Mouse (Mus musculus) limb, embryonic 11.5 days (tissue): ENCODE measurements at regions not wholly inside any gene's neighbourhood (a gene's known extent, or its start where the extent isn't known, plus 50 kb on each side); places are given as distances from the start of the nearest gene placed in this dataset.
A peak's percentile ranks its signal among the peaks of the same experiment; 100 is the strongest.

Source experiments
- ATAC-seq: fragments of 200-750 bp; cut with Nextera tagmentation; 2 replicates; pipeline ENCODE4 v1.8.0; 2017; ENCODE audit warnings: low read depth; ENCODE audit not compliant: insufficient number of reproducible peaks, low FRiP score, low TSS enrichment
- DNase-seq: peaks from one replicate; pipeline ENCODE4 v3.0.0-alpha.2; 2015; ENCODE audit warnings: low spot score
- H3K27ac ChIP-seq: fragments of 300-500 bp; sonication (generic); replicated peaks from 2 replicates; pipeline ENCODE4 v1.5.1; 2014; ENCODE audit warnings: low read depth, mild to moderate bottlenecking, low read length
- H3K27me3 ChIP-seq: fragments of 300-500 bp; sonication (generic); 2 replicates; pipeline ENCODE4 v1.6.1; 2014; ENCODE audit warnings: mild to moderate bottlenecking, low read length, mixed read lengths; ENCODE audit not compliant: control insufficient read depth, insufficient read depth
- H3K36me3 ChIP-seq: fragments of 300-500 bp; sonication (generic); 2 replicates; pipeline ENCODE4 v1.6.1; 2014; ENCODE audit warnings: mild to moderate bottlenecking, low read length, moderate library complexity, mixed read lengths; ENCODE audit not compliant: control insufficient read depth, insufficient read depth
- H3K4me1 ChIP-seq: fragments of 300-500 bp; sonication (generic); 2 replicates; pipeline ENCODE4 v1.6.1; 2014; ENCODE audit warnings: low read length, mixed read lengths; ENCODE audit not compliant: control insufficient read depth, insufficient read depth
- H3K4me2 ChIP-seq: fragments of 300-500 bp; sonication (generic); 2 replicates; pipeline ENCODE4 v1.6.1; 2014; ENCODE audit warnings: low read depth, mild to moderate bottlenecking, moderate library complexity; ENCODE audit not compliant: severe bottlenecking
- H3K4me3 ChIP-seq: fragments of 300-500 bp; sonication (generic); 2 replicates; pipeline ENCODE4 v1.5.1; 2014; ENCODE audit warnings: low read depth, low read length
- H3K9ac ChIP-seq: fragments of 300-500 bp; sonication (generic); 2 replicates; pipeline ENCODE4 v1.6.1; 2014; ENCODE audit warnings: mild to moderate bottlenecking, low read length
- H3K9me3 ChIP-seq: fragments of 300-500 bp; sonication (generic); 2 replicates; pipeline ENCODE4 v1.6.1; 2016; ENCODE audit warnings: low read length; ENCODE audit not compliant: control insufficient read depth
- WGBS: fragments of 180-500 bp; shearing (Covaris S2); extraction: QIAGEN DNeasy Blood & Tissue Kit; methylation state at CpG from one replicate; pipeline ENCODE4 v1.1.7; 2014; 5-methylcytosine and 5-hydroxymethylcytosine counted together

DNA sequence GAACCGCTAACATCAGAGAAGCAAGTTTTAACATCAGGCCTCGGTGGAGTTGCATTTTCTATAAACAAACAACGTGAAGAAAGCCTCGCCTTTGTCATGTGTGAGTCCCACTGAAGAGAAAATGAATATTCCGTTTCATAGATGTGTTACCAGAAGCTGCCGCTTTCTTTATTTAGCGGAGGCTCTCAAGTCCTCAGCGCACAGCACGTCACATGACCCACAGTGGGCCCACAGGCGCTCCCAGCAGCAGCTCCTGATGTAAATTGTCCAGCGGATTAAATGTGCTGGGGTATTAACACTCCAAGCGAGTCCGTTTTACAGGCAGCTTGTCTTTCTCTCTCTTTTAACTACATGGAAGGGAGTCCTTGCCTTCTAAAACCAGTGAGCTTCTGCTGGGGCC is 304.7 kb upstream of the Spred2 start:
- no peak overlapping the region for H3K4me3 ChIP-seq
- H3K4me1 ChIP-seq = no peaks in the 10 kb centered on the region
- WGBS = 83% methylated on average over 13 of the region's 13 CpGs
- ATAC-seq (no peak), DNase-seq (no peak)
- no peak overlapping the region for H3K27ac ChIP-seq
- H3K9ac ChIP-seq = no peak overlapping the region
- H3K9me3 ChIP-seq = no peaks in the 10 kb centered on the region
- H3K27me3 ChIP-seq = no peaks in the 10 kb centered on the region
- no peaks in the 10 kb centered on the region for H3K36me3 ChIP-seq
- H3K4me2 ChIP-seq = no peak overlapping the region

DNA sequence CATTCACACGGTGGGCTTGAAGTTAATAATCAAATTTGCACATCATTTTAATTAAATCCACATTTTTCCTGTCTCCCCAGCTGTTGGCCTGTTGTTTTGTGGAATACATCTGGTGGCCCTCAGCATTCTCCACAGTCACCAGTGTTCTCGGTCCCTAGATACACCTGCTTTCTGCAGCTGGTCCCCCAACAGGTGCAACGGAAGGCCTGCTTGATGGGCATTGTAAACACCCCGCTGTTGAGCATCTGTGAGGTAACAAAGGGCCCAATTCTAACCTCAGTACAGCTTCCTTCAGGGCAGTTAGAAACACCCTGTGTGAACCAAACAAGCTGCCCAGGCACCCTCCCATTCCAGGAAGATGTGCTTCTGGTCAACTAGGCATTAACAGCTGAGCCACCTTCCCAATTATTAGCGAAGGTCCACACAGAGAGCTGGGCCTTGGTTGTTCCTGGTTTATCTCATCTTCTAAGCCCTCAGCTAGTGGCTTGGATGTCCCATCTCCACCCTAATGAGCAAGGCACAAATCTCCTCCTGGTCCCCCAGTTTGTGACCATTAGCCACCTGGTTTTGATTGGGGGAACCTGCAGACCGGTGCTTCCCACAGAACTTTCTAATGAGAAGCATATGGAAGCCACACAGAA is 293.0 kb upstream of the Spred2 start:
- Histone ChIP-seq H3K9me3 (no peaks in the 10 kb centered on the region), H3K36me3 (no peaks in the 10 kb centered on the region), H3K4me2 (no peak overlapping the region), H3K4me3 (no peak overlapping the region), H3K27ac (no peak overlapping the region), H3K27me3 (no peaks in the 10 kb centered on the region), H3K4me1 (peaks cover 5% of the 10 kb centered on the region), H3K9ac (no peak overlapping the region)
- 22% methylated on average over 6 of the region's 6 CpGs for WGBS
- DNase-seq = peak; percentile 76
- peak; percentile 70 for ATAC-seq

DNA sequence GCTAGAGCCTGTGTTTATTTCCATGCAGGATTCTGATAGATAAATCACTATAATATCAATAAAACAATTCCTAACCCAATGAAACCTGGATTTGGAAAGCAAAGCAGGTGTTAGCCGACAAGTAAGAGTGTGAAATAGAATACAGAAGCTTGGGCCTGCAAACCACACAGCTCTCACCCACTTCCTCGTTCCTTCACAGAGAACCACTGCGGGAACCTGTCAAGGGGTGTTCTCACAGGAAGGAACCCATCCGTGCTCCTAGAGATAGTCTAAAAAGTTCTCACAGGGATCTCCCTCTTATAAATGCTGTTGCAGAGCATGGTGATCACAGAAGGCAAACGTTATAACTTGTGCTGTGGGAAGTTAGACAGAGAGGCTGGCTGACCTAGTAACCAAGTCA is 291.7 kb upstream of the Spred2 start:
- 71% methylated on average over 5 of the region's 5 CpGs for WGBS
- DNase-seq = no peak
- H3K4me1 ChIP-seq = peaks cover 5% of the 10 kb centered on the region
- H3K27ac ChIP-seq = no peak overlapping the region
- H3K36me3 ChIP-seq = no peaks in the 10 kb centered on the region
- H3K4me3 ChIP-seq = no peak overlapping the region
- H3K27me3 ChIP-seq = no peaks in the 10 kb centered on the region
- no peak for ATAC-seq
- no peak overlapping the region for H3K4me2 ChIP-seq
- no peak overlapping the region for H3K9ac ChIP-seq
- H3K9me3 ChIP-seq = no peaks in the 10 kb centered on the region

DNA sequence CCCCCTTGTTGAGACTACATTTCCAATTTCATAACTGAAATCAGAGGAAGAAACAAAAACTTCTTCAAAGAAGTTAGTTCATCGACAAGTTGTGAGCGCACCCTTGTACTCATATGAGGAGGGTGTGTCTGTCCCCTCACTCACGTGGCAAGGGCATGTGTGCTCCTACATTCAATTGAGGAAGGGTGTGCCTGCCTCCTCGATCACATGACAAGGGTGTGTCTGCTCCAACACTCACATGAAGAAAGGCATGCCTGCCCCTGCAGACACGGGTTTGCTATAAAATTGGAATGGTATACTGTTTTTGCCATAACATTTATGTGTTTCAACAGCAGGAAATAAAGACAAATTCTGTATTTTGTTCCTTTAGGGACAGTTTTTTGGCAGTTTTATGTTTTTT is 290.6 kb upstream of the Spred2 start:
- WGBS = 79% methylated on average over 5 of the region's 5 CpGs
- Histone ChIP-seq H3K27me3 (no peaks in the 10 kb centered on the region), H3K4me1 (peaks cover 5% of the 10 kb centered on the region), H3K9ac (no peak overlapping the region), H3K4me3 (no peak overlapping the region), H3K4me2 (no peak overlapping the region), H3K27ac (no peak overlapping the region), H3K36me3 (no peaks in the 10 kb centered on the region), H3K9me3 (no peaks in the 10 kb centered on the region)
- no peak for ATAC-seq
- no peak for DNase-seq

DNA sequence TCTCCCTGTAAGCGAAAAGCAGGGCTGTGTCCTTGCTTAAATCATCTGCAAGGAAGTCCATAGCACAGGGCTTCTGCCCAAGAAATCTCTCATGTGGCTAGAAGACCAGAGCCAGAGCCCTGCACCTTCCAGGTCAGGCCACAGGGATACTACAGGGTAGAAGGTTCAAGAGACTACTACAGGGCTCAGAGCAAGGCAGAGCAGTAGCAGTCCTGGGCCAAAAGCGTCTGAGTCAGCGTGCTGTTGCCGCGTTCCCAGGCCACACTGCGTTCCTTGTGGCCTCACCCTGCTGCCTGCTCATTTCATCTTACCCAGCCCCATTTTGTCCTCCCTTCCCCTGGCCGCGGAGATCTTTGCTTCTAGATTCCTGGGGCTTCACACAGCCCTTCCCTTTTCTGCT is 283.0 kb upstream of the Spred2 start:
- H3K4me2 ChIP-seq = no peak overlapping the region
- no peak overlapping the region for H3K9ac ChIP-seq
- no peaks in the 10 kb centered on the region for H3K4me1 ChIP-seq
- ATAC-seq (no peak), DNase-seq (no peak)
- H3K27ac ChIP-seq = no peak overlapping the region
- no peaks in the 10 kb centered on the region for H3K27me3 ChIP-seq
- no peak overlapping the region for H3K4me3 ChIP-seq
- no peaks in the 10 kb centered on the region for H3K9me3 ChIP-seq
- no peaks in the 10 kb centered on the region for H3K36me3 ChIP-seq
- 71% methylated on average over 8 of the region's 8 CpGs for WGBS

DNA sequence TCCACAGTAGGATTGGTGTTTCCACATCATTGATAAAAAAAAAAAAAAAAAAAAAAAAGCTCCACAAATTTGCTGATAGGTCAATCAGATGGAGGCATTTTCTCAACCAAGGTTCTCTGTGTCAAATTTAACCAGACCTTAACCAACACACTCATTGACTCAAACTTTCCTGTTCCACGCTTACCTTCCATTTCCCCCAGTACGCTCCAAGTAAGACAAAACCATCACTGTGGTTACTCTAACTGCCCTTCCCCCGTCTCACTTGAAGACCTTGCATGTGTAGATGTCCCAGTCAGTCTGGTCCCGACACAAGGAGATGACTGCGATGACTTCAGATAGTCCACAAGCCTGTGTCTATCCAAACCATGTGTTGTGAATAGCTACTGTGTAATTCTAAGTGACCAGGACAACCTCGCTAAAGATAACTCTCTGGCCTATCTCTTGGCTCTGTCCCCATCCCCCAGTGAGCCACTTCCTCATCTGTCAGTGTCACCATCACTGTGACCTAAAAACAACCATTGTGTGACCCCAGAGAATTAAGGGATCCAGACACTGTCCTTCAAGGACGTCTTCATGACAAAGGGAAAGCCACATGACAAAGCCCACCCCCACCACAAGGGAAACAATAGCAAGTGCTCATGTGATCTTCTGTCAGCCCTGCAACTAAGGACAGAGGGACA is 279.9 kb upstream of the Spred2 start:
- H3K4me3 ChIP-seq = no peak overlapping the region
- DNase-seq = no peak
- no peak overlapping the region for H3K27ac ChIP-seq
- H3K4me2 ChIP-seq = no peak overlapping the region
- H3K4me1 ChIP-seq = no peaks in the 10 kb centered on the region
- 78% methylated on average over 7 of the region's 7 CpGs for WGBS
- no peak for ATAC-seq
- no peaks in the 10 kb centered on the region for H3K9me3 ChIP-seq
- no peak overlapping the region for H3K9ac ChIP-seq
- no peaks in the 10 kb centered on the region for H3K27me3 ChIP-seq
- H3K36me3 ChIP-seq = no peaks in the 10 kb centered on the region

DNA sequence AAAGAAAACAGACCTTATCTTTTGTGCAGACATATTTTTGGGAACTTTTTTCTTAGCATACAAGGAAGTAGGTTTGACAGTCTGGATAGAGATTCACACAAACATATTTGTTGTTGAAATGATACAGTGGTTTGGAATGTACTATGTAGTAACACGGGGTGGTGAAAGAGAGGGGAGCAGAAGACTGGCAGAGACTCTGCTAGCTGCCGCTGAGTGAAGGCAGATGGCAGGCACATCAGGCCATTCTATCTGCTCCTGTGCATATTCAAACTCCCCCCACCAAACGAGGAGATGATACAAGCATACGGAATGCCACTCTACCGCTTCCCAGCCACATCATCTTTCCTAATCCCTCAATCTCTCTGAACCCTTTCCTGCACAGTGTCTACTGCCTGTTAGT is 279.1 kb upstream of the Spred2 start:
- no peak for ATAC-seq
- Histone ChIP-seq H3K27ac (no peak overlapping the region), H3K9me3 (no peaks in the 10 kb centered on the region), H3K36me3 (no peaks in the 10 kb centered on the region), H3K27me3 (no peaks in the 10 kb centered on the region), H3K4me3 (no peak overlapping the region), H3K9ac (no peak overlapping the region), H3K4me1 (no peaks in the 10 kb centered on the region), H3K4me2 (no peak overlapping the region)
- 79% methylated on average over 5 of the region's 5 CpGs for WGBS
- DNase-seq = no peak

DNA sequence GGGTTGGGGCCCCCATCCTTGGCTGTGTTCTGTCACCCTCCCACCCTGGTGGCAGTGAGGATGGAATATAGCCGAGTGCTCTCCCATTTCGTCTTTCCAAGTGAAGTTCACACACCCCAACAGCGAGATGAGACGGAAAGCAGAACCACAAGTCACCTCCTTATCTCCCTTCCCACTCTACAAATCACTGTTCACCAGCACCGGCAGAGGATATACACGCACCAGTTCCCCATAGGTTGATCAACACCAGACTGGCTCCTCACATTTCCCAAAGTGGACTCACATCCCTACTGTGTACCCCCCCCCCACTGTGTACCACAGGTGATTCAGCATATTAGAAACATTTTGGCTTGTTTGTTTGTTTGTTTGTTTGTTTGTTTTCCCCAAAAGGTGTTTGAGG is 272.7 kb upstream of the Spred2 start:
- Histone ChIP-seq H3K4me3 (no peak overlapping the region), H3K27me3 (no peaks in the 10 kb centered on the region), H3K36me3 (no peaks in the 10 kb centered on the region), H3K4me1 (no peaks in the 10 kb centered on the region), H3K4me2 (no peak overlapping the region), H3K9me3 (no peaks in the 10 kb centered on the region), H3K27ac (no peak overlapping the region), H3K9ac (no peak overlapping the region)
- DNase-seq = no peak
- ATAC-seq = no peak
- WGBS = 59% methylated on average over 6 of the region's 6 CpGs

DNA sequence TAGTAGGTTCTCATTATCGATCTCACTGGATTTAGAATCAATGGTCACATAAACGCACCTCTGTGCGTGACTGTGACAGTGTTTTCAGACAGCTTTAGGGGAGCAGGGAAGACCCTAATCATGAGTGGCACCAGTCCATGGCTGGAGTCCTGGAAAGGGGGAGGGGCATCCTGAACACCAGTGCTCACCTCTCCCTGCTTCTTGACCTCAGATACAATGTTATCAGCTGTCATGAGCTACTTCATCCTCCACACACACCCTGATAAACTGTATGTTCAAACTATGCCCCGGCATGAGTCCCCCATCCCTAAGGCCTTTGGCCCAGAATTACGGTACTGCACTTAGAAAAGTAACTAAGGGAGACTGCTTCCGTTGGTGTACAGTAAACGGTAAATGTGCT is 272.2 kb upstream of the Spred2 start:
- 90% methylated on average over 7 of the region's 7 CpGs for WGBS
- no peak overlapping the region for H3K27ac ChIP-seq
- no peaks in the 10 kb centered on the region for H3K36me3 ChIP-seq
- ATAC-seq (no peak), DNase-seq (no peak)
- no peaks in the 10 kb centered on the region for H3K27me3 ChIP-seq
- no peaks in the 10 kb centered on the region for H3K4me1 ChIP-seq
- no peak overlapping the region for H3K4me3 ChIP-seq
- no peaks in the 10 kb centered on the region for H3K9me3 ChIP-seq
- H3K9ac ChIP-seq = no peak overlapping the region
- H3K4me2 ChIP-seq = no peak overlapping the region
